9 mouse cellular contexts compared by ENCODE assay signal in the genomic region with DNA sequence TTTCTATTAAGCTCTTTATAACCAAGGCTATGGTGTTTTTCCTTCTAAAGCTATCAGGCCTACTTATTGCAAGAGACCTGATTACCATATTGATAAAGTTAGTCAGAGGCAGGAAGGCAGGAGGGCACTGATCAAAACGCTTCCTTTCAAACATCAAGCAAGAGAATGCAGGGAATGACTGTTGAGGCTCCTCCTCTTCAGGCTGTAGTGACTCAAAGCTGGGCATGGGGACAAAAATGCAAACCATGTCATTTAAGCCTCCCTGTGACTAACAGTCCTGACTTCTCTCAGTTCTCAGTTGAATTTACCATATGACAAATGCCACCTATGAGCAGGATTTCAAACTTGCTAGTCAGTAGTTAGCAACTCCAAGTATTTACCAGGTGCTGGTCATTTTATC. TPM values are rescaled to one million over a fixed set of nuclear protein-coding genes. Genes with fewer than 3 reads are reported as not detected.
DNase-seq lines count a peak whose midpoint lies in the region; ATAC-seq lines count a peak whose summit lies in the region.
"Had no signal": no experiment of that assay in that cellular context is flagged by ENCODE, and none has a peak within 500 bp of the region (broad histone marks: within the 10 kb centered on the region; RNA-seq: fewer than 3 reads in every experiment).

No protein-coding gene starts in this region.

- no peak overlapping the region for H3K9ac ChIP-seq in kidney, embryonic 15.5 days

- DNase-seq in kidney, adult 9 months: peak; percentile 28
- DNase-seq in Muller cell, postnatal 12 days (ENCODE audit: inconsistent ontology term): peak; percentile 95
- DNase-seq in adrenal gland, postnatal 36 days: peak; percentile 72
- DNase-seq in kidney, postnatal 14 days: peak; percentile 22
- no peak for DNase-seq in thymus, postnatal 4 days
- no peak for DNase-seq in cerebellum, adult 9-10 months
- DNase-seq: cerebellum, postnatal 14 days had no signal

- no peak overlapping the region for H3K4me3 ChIP-seq in kidney, embryonic 15.5 days (replicated peaks)

- no peak overlapping the region for H3K4me2 ChIP-seq in kidney, embryonic 15.5 days

- ATAC-seq in kidney, embryonic 15.5 days (replicated peaks; ENCODE audit: low FRiP score): no peak
- ATAC-seq in megakaryocyte progenitor cell, adult 5-6 weeks (replicated peaks; ENCODE audit: poor library complexity): no peak

- 0 out of 2 replicates have a peak, but pooled peaks cover 3% of the 10 kb centered on the region for H3K27me3 ChIP-seq in kidney, embryonic 15.5 days

- H3K27ac ChIP-seq in kidney, embryonic 15.5 days: no peak overlapping the region

- WGBS in kidney, embryonic 15.5 days: 15% methylated on average over 1 of the region's 1 CpGs

- H3K9me3 ChIP-seq in kidney, embryonic 15.5 days (replicated peaks): no peaks in the 10 kb centered on the region

- H3K4me1 ChIP-seq in kidney, embryonic 15.5 days: no peaks in the 10 kb centered on the region

- H3K36me3 ChIP-seq in kidney, embryonic 15.5 days: no peaks in the 10 kb centered on the region

RNA-seq across cellular contexts. Expression of a gene that starts 10.6 kb away (rescaled TPM):
- polyA plus RNA-seq in kidney, embryonic 15.5 days (2015; fragmentation: Nextera tagmentation; extraction: Ambion mirVana): 1.3 and 1.5 TPM in 2 replicates
- total RNA-seq in adrenal gland, postnatal 36 days (2021): 1 to 10 TPM; 6.6 to 8.2 TPM
- total RNA-seq in megakaryocyte progenitor cell, adult 5-6 weeks (2015): 5.8 and 6.4 TPM in 2 replicates
- 3.1 and 3.3 TPM in 2 replicates for total RNA-seq in megakaryocyte progenitor cell, adult 5-6 weeks (2017)

Comparison
In these comparisons a context has a peak if more than half of its experiments do, and no peak if none do; other contexts are left out.
1. DNase-seq: peak in kidney, adult 9 months (single experiment), Muller cell, postnatal 12 days (single experiment), adrenal gland, postnatal 36 days (2 of 2) and kidney, postnatal 14 days (single experiment); none in thymus, postnatal 4 days (single experiment) and cerebellum, adult 9-10 months (single experiment).